Mouse (Mus musculus) heart, adult 2 months (tissue): ENCODE measurements at regions not wholly inside any gene's neighbourhood (a gene's known extent, or its start where the extent isn't known, plus 50 kb on each side); places are given as distances from the start of the nearest gene placed in this dataset.

Experiments used
- DNase-seq, 2 experiments: peaks; one replicate each; pipeline ENCODE4 v3.0.0; 2021
- H3K27ac ChIP-seq: fragments of 200-600 bp; 2 replicates; pipeline ENCODE4 v1.8.1; 2022
- H3K27me3 ChIP-seq: fragments of 200-500 bp; 2 replicates; pipeline ENCODE4 v1.6.1; 2012; ENCODE audit warnings: mild to moderate bottlenecking, low read length, inconsistent platforms, mixed read lengths; ENCODE audit not compliant: control insufficient read depth, insufficient read depth
- H3K36me3 ChIP-seq: fragments of 200-500 bp; 2 replicates; pipeline ENCODE4 v1.6.1; 2012; ENCODE audit warnings: low read length, inconsistent platforms; ENCODE audit not compliant: control insufficient read depth, insufficient read depth
- H3K4me1 ChIP-seq: fragments of 200-500 bp; 2 replicates; pipeline ENCODE4 v1.6.1; 2011; ENCODE audit warnings: low read length; ENCODE audit not compliant: control insufficient read depth, insufficient read depth
- H3K4me3 ChIP-seq: fragments of 200-600 bp; 2 replicates; pipeline ENCODE4 v1.8.1; 2022
- H3K79me2 ChIP-seq: fragments of 200-500 bp; replicated peaks from 2 replicates; pipeline ENCODE4 v1.6.1; 2012; ENCODE audit warnings: mild to moderate bottlenecking, inconsistent platforms, low read length, moderate library complexity, mixed read lengths; ENCODE audit not compliant: control insufficient read depth, insufficient read depth
- H3K9ac ChIP-seq: fragments of 200-500 bp; 2 replicates; pipeline ENCODE4 v1.6.1; 2012; ENCODE audit warnings: low read depth, mild to moderate bottlenecking, control low read depth, inconsistent platforms, low read length, mixed read lengths
- CTCF ChIP-seq: fragments of 200-600 bp; IDR thresholded peaks from 2 replicates; pipeline ENCODE4 v1.8.1; 2022; ENCODE audit warnings: antibody characterized with exemption, mild to moderate bottlenecking, moderate library complexity
- EP300 ChIP-seq: fragments of 200-500 bp; IDR thresholded peaks from 2 replicates; pipeline ENCODE4 v1.6.1; 2011; ENCODE audit warnings: low read depth, low read length, control low read depth; ENCODE audit not compliant: insufficient read depth
- POLR2A ChIP-seq: fragments of 200-500 bp; IDR thresholded peaks from 2 replicates; pipeline ENCODE4 v1.6.1; 2011; ENCODE audit warnings: mild to moderate bottlenecking, low read depth, low read length, control low read depth; ENCODE audit not compliant: insufficient read depth
- WGBS: fragments of 180-500 bp; shearing (Covaris S2); methylation state at CpG from one replicate; pipeline ENCODE4 v1.1.7; 2018; 5-methylcytosine and 5-hydroxymethylcytosine counted together
- intact Hi-C: fragments of 180-260 bp; cut with DNase I; formaldehyde crosslinking; loops from one replicate; pipeline ENCODE4 v1.15.1; 2025

GRCm38 (mm10) chr4:54704696-54705095, 240.2 kb upstream of the Zfp462 start:
- DNase-seq, result no peak
- WGBS, result 69% methylated on average over 5 of the region's 5 CpGs

GRCm38 (mm10) chr4:54709751-54710150, 235.1 kb upstream of the Zfp462 start:
- no peaks in the 10 kb centered on the region for H3K36me3 ChIP-seq
- H3K79me2 ChIP-seq, result no peaks in the 10 kb centered on the region
- intact Hi-C loops, result no loop called here
- TF ChIP-seq EP300, result no peak
- TF ChIP-seq CTCF, result no peak
- TF ChIP-seq POLR2A, result no peak
- no peak overlapping the region for H3K27ac ChIP-seq
- no peaks in the 10 kb centered on the region for H3K4me1 ChIP-seq
- no peaks in the 10 kb centered on the region for H3K27me3 ChIP-seq
- no peak for DNase-seq
- H3K4me3 ChIP-seq, result no peak overlapping the region
- no peak overlapping the region for H3K9ac ChIP-seq

More at GRCm38 (mm10) chr4:54704696-54705095, 240.2 kb upstream of the Zfp462 start:
- Histone ChIP-seq H3K27me3 (no peaks in the 10 kb centered on the region), H3K79me2 (no peaks in the 10 kb centered on the region), H3K4me3 (no peak overlapping the region), H3K36me3 (no peaks in the 10 kb centered on the region), H3K4me1 (no peaks in the 10 kb centered on the region), H3K27ac (no peak overlapping the region), H3K9ac (no peak overlapping the region)
- TF ChIP-seq EP300 (no peak), POLR2A (no peak), CTCF (no peak)
- intact Hi-C loops, result no loop called here

GRCm38 (mm10) chr4:54712929-54713328, 231.9 kb upstream of the Zfp462 start:
- Histone ChIP-seq H3K9ac (no peak overlapping the region), H3K27me3 (no peaks in the 10 kb centered on the region), H3K4me3 (no peak overlapping the region), H3K27ac (no peak overlapping the region), H3K4me1 (no peaks in the 10 kb centered on the region), H3K36me3 (no peaks in the 10 kb centered on the region), H3K79me2 (no peaks in the 10 kb centered on the region)
- TF ChIP-seq CTCF, result no peak
- no peak for TF ChIP-seq POLR2A
- no peak for TF ChIP-seq EP300
- no peak for DNase-seq
- intact Hi-C loops, result no loop called here
- WGBS, result 32% methylated on average over 3 of the region's 3 CpGs

- no peak for DNase-seq
- no peaks in the 10 kb centered on the region for H3K4me1 ChIP-seq
- H3K27ac ChIP-seq, result no peak overlapping the region
- no peak overlapping the region for H3K4me3 ChIP-seq
- WGBS, result 51% methylated on average over 9 of the region's 9 CpGs
- no peaks in the 10 kb centered on the region for H3K79me2 ChIP-seq
- intact Hi-C loops, result no loop called here
- no peaks in the 10 kb centered on the region for H3K27me3 ChIP-seq
- no peaks in the 10 kb centered on the region for H3K36me3 ChIP-seq
- TF ChIP-seq EP300 (no peak), POLR2A (no peak), CTCF (no peak)
- no peak overlapping the region for H3K9ac ChIP-seq
These were observed 230.1 kb upstream of the Zfp462 start for GRCm38 (mm10) chr4:54714612-54715342.

GRCm38 (mm10) chr4:54718083-54718482, 226.8 kb upstream of the Zfp462 start:
- no peaks in the 10 kb centered on the region for H3K4me1 ChIP-seq
- H3K36me3 ChIP-seq, result no peaks in the 10 kb centered on the region
- H3K9ac ChIP-seq, result no peak overlapping the region
- H3K79me2 ChIP-seq, result no peaks in the 10 kb centered on the region
- 45% methylated on average over 1 of the region's 1 CpGs for WGBS
- H3K27me3 ChIP-seq, result no peaks in the 10 kb centered on the region
- intact Hi-C loops, result no loop called here
- no peak for DNase-seq
- H3K27ac ChIP-seq, result no peak overlapping the region
- H3K4me3 ChIP-seq, result no peak overlapping the region
- TF ChIP-seq POLR2A (no peak), CTCF (no peak), EP300 (no peak)

- 40% methylated on average over 5 of the region's 5 CpGs for WGBS
- Histone ChIP-seq H3K4me3 (no peak overlapping the region), H3K4me1 (no peaks in the 10 kb centered on the region), H3K9ac (no peak overlapping the region), H3K27ac (no peak overlapping the region), H3K79me2 (no peaks in the 10 kb centered on the region), H3K36me3 (no peaks in the 10 kb centered on the region), H3K27me3 (no peaks in the 10 kb centered on the region; the same call in 1 of the 2 replicates)
- DNase-seq, result no peak
- TF ChIP-seq EP300, result no peak
- TF ChIP-seq POLR2A, result no peak
- TF ChIP-seq CTCF, result no peak
- intact Hi-C loops, result no loop called here
These were observed 205.8 kb upstream of the Zfp462 start for GRCm38 (mm10) chr4:54739001-54739400.
